Mouse (Mus musculus) cerebellum, adult (tissue): Measurements from ENCODE around the gene Ccdc63.

Experiments used
- ATAC-seq: cut with Nextera tagmentation; 2 replicates; pipeline ENCODE4 v1.9.2; 2017; ENCODE audit warnings: mild to moderate bottlenecking, moderate library complexity, mixed read lengths; ENCODE audit not compliant: insufficient number of reproducible peaks, low FRiP score, low TSS enrichment

Ccdc63 gene

DNA sequence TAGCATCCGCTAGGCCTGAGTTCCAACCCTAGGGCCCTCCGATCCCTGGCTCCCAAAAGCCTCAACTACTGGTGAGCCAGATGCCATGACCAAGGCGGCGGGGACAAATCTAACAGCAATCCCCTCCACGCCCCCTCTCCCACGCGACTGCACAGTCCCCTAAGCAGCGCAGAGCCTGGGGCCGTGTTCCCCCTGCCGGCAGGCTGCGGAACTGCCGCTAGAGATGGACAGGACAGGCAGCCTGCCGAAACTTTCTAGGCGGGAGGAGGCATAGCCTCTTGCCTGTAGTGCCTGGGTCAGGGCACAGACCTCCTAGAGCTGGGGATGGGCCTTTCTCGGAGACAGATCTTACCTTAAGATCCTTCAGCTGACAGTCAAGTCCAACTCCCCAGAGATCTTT, 49.6 kb downstream of the Ccdc63 start:
- ATAC-seq = no peak

DNA sequence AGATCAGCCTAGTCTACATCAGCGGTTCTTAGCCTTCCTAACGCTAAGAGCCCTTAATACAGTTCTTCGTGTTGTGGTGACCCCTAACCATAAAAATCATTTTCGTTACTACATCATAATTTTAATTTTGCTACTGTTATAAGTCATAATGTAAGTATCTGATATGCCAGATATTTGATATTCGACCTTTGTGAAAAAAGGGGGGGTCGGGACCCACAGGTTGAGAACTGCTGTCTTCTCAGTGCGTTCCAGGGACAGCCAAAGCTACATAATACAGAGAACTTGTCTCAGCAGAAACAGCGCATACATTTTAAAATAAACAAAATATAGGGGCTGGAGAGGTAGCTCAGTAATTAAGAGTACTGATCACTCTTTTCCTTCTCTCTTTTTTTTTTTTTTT, 51.0 kb downstream of the Ccdc63 start:
- ATAC-seq = no peak

DNA sequence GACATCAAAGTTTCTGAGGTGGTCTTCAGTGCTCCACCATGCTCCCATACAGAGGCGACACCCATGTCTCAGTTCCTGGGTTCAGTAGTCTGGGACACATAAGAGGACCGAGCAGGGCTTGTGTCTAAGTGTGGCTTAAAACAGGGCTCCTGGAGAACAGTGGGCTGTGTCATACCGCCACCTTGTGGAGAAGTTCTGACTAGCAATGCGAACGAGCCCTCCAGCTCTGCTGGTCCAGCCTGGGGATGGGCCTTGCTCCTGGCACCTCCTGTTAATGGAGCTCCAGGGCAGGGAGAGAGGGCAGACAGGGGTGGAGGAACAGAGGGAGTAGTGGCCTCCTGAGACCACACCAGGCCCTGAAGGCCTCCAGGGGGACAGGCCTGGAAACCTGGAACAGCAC, 51.7 kb downstream of the Ccdc63 start:
- ATAC-seq = peak; percentile 49; the same call in 1 of the 2 replicates

DNA sequence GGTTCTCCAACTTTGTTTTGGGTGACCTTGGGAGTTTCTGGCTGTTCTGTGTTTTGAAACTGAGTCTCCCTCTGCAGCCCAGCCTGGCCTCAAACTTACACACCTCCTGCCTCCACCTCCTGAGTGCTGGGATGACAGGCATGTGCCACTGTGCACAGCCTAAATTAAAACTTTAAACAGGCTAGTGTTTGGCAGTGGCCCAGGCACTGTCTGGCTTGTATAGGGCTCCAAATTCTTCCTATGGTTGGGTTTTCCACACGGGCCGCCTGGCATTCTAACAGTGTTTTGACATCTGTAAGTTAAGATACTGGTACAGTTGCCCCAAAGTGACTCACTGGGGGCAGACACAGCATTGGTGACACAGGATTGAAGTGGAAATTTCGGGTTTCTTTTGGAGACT, 54.5 kb downstream of the Ccdc63 start:
- ATAC-seq = no peak

DNA sequence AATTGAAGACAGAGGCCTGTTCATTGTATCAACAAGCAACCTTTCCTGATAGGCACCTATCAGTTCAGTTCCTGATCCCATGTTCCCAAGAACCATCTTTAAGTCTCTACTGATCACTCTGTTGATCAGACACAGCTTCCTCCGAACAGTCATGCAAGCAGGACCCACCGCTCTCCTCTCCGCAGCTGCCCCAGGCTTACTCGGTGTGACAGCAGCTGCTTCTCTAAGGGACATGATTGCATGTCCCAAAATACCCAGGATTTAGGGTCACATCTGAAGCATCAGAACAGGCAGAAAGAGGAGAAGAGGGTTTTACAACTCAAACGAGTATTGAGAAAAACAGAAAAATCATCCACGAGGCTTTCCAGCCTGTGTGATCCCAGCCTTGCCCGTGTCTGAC, 55.3 kb downstream of the Ccdc63 start:
- ATAC-seq = no peak

DNA sequence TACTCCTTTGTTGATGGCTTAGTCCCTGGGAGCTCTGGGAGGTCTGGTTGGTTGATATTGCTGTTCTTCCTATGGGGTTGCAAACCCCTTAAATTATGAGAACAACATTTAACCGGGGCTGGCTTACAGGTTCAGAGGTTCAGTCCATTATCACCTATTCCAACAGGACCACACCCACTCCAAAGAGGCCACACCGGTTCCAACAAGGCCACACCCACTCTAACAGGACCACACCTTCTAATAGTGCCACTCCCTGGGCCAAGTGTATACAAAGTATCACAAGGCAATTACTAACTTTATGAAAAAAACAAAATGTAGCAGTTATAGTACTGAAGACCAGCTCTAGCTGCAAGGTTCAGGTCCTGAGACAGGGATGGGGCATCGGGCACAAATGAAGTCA, 56.2 kb downstream of the Ccdc63 start:
- ATAC-seq = no peak

DNA sequence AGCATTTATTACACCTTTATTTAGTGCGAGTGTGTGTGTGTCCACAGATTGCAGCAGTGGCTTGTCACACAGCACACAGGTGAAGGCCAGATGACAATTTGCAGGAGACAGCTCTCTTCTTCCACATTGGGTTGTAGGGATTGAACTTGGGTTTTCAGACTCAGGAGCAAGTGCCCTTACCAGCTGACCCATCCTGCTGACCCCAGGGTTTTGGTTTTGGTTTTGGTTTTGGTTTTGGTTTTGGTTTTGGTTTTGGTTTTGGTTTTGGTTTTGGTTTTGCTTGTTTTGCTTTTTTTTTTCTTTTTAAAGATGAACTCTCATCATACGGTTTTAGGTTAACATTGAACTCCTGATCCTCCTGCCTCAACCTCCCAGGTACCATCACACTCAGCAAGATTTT, 57.3 kb downstream of the Ccdc63 start:
- no peak for ATAC-seq

DNA sequence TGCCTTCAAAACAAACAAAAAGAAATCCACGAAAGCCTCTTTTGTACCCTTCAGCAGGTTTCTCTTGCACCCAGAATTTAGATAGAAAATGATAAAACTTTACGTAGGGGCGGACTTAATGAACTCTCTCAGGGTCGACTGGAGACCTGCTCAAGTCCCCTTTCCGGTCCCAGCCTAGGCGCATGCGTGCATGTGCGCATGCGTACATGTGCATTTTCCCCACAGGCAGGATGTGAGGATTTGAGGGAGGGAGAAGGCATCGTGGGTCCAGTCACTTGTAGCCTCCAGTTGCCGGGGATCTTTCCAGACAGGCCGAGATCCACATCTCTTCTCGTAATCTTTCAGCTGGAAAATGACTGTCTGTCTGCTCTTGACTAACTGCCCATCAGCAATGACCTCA, 59.2 kb downstream of the Ccdc63 start:
- ATAC-seq = no peak

DNA sequence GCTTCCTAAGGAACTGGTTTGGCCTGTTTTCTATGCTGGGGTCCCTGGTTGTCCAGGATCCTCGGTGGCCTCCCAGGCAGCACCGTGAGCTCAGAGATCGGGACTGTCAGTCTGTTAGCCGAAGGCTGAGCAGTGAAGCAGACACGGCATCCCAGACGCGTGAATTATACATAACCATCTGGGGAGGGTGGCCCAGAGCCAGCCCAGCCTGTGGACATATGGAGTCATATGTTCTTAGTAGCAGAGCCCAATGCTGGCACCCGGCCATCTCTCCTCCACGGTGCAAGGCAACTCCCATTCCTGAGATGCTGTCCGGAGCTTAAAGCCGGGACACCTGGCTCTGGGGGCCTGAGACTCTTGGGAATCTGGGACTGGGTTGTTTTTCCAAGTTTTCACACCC, 59.7 kb downstream of the Ccdc63 start:
- ATAC-seq = peak; percentile 49; the same call in 1 of the 2 replicates

DNA sequence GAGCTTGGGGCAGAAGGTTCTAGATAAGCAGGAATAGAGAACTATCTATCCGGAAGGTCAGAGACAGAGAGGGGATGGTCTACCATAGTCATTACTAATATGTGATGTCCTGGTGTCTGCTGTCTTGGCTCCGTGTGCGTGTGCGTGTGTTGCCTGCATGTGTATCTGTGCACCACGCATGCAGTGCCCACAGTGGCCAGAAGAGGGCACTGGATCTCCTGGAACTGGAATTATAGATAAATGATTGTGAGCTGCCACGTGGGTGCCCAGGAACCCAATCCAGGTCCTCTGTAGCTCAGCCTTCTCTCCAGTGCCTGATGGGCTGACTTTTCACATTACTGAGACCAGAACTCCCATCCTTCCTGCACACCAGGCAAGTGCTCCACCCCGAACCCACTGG, 60.8 kb downstream of the Ccdc63 start:
- ATAC-seq = no peak

DNA sequence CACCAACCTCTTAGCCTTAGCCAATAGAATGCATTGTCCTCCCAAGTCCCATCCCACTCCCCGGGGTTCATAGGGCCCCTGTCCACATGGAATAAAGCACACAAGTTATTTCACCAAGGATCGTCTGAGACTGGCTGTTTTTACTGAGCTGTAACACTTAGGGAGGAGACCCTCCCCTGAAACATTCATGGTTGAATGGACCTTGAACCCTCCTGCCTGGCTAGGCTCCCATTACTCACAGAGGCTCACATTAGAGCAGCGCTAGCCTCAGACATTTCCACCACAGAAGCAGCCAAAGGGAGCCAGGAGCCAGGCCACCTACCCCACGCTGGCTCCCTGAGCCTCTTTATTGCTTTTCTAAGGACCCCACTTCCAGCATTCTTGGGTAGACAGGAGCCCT, 63.4 kb downstream of the Ccdc63 start:
- no peak for ATAC-seq

DNA sequence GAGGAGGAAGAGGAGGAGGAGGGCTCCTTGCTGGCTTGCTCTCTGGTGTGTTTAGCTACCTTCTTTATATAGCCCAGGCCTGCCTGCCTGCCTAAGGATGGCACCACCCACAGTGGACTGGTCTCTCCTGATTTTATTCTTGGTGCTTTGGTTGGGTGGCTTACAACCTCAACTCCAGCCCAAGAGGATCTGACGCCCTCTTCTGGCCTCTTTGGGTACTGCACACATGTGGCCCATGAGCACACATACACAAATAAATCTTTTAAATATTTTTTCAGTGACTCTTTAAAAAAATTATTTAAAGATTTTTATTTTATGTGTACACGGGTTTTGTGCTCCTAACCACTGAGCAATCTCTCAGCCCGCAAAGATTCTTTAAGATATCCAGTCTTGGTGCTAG, 64.9 kb downstream of the Ccdc63 start:
- no peak for ATAC-seq

DNA sequence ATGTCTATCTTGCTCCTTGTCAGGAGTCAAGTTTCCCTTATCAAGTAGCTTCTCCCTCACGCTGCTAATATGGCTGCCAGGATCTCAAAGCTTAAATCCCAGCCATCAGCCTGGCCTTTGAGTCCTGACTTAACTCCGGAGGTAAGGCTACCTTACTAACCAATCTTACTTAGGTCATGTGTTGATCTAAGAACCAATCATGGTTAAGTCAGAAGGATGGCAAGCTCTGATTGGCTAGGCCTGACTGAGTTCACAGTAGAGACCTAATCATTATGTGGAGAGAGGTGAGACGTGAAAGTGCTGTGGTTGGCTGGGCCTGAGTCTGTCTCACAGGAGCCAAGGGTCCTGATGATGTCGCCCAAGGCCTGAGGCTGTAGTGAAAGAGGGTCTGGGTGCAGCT, 68.6 kb downstream of the Ccdc63 start:
- ATAC-seq = no peak

DNA sequence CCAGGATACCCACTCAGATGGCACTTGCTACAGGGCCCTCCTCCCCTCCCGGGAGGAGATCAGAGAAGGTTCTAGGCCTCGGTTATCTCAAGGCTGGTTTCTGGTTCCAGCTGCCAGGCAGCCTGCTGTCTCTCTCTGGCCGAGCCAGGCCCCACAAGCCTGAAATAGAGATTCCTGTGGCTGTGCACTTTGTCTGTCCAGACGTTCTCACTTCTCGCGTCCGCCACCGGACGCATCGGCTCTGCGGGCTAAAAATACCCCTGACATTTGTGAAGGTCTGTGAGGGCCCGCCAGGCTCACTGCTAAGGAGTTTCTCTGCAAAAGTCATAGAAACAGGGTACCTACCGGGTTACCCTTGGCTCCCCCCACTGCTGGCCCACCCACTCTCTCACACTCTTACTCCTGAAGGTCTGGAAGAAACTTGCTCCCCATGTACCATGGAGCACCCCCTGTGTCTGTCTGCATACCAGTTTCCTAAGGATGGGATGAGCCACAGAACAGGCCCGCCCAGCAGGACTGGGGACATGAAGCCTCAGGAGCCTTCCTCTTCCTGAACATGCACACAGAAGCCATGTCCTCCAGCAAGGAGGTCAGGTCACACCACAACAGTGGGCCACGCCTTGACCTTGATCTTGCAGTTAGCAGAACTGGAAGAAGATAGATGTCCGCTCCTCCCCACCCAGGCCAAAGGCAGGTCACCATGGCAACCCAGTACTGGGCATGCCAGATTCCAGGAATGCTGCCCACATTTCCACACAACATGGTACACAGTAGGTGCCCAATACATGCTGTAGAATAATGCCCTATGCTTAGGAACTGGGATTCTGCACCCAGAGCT, 69.4 kb downstream of the Ccdc63 start:
- ATAC-seq = no peak

DNA sequence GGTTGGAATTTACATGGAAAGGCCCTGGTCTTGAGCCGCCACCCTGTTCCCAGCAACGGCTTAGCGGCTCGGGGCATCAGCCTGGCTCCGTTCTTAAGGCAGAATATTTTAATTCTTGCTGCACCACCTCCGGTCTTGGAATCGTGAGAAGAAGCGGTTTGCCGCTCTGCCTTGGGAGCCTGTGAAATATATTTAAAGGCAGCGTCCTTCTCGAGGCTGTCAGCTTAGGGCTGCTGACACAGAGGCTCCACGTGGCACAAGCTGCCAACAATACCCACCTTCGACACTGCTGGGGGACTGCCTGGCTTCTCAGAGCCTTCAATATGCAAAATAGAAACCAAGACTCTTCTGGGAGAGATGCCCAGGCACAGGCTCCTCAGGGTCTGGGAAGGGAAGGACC, 72.1 kb downstream of the Ccdc63 start:
- no peak for ATAC-seq

DNA sequence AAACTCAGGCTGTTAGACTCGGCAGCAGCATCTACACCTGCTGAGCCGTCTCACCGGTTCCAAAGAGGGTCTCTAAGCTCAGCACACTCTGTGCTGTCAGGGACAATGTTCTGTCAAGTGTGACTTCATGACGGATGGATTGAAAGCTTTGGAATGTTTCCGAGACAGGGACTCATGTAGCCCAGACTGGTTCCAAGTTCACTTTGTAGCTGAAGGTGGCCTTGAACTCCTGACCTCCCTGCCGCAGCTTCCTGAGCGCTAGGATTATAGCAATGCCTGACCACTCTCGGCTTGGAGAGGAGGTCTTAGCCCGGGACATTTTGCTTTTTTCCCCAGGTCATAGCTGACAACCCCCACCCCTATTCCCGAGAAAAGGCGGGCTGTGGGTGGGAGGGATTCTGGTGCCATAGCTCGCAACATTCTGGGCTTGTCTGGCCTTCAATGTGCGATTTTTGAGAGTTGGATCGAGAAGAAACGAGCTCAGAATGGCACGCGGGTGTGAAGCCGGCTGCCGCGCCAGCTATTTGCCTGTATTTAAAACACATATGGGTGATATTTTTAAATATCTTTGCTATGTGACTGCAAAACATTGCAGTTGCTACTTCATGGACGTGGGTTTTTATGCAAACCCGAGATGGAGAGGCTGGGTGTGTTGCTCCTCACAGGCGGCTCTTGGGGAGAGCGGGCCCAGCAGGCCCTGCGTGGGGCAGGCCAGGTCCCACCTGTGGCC, 77.3 kb downstream of the Ccdc63 start:
- no peak for ATAC-seq

DNA sequence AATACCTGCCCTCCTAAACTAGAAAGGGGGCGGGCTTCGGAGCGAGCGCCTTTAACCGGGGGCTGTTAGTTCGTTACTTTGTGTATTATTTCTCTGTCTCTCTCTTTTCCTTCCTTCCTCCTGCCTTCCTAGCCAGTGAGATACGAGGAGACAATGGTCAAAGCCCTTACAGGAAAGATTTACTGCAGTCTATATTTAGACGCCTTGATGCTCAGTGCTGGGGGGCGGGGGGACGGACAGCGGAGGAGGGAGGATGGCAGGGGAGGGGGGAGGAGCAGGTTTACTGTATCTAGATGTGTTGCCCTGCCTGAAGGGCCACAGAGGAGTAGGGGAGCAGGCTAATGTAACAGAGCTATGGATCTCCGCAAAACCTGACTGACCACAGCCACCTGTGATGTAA, 78.1 kb downstream of the Ccdc63 start:
- no peak for ATAC-seq

DNA sequence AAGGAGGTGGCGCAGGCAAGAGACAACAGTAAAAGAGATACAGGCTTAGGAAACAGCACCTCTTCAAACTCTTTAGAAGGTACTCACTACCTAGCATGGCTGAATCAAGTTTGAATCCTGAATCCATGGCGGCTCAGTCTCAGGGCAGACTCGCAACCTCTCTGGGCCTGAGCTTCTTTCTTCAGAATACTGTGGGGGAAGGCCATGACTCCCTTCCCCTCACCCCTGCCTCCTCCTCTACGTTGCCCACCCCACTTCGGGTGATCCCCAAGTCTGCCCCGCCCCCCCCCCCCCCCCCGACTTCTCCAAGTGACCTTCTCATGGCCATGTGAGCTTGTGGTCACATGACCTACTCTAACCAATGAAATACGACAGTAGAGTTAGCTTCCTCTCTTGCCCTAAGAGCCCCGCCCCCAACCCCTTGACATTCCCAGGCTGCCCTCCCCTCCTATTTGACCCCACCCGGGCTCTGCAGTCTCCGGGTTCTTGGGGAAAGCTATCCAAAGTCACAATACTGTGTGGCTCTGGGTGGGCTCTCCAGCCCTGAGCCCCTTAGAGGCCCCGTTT, 79.8 kb downstream of the Ccdc63 start:
- ATAC-seq = no peak

DNA sequence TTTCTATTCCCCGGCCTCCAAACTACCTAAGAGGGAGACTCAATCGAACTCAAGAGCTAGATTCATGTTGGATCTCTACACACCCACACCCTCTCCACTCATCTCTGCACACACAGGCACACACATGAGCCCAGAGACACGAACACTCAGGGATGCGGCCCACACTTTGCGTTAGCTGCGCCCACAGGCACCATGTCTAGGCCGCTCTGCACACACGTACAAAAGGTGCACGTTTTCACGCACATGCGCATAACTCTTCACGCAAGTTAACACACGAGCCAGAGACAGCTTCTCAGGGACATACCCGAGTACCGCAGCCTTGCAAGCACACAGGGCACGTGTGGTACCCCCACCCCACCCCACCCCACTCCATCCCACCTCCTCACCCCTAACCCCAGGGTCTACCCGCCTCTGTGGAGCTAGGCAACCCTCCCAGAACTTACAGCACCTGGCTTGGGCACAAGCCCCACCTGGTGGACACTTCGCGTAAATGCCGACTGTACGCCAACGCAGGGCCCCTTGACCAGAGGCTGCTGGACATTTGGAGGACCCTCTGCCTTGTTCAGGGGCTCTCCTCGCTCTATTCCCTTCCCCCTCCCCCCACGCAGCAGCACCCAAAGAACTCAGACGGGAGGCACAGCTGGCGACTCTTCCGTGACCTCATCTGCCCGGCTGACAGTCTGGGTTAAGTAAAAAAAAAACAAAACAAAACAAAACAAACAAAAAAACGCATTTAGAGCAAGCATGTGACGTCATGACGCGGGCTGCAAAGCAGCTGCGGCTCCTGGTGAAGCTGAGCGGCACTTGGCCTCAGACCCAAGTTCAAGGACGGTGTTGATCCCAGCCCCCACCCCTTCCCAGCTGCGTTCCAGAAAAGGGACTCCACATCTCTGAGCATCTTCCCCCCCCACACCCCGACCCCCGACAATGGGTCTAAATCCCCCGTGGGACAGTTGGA, 81.3 kb downstream of the Ccdc63 start:
- ATAC-seq = peak; percentile 28; the same call in 1 of the 2 replicates
